Mouse (Mus musculus): ENCODE data around the gene Ripor2.
A peak's percentile ranks its signal among the peaks of the same experiment; 100 is the strongest.

- TF ChIP-seq CTCF (conservative IDR thresholded peaks at IDR 0.05; ENCODE audit: low read length) = peak; percentile 14; the same call in 1 of the 2 replicates
- TF ChIP-seq NANOG (IDR thresholded peaks at IDR 0.05; ENCODE audit: borderline replicate concordance, low read length) = no peak
- TF ChIP-seq POU5F1 (IDR thresholded peaks at IDR 0.05; ENCODE audit: borderline replicate concordance, low read length) = no peak
These were observed 3.4 kb downstream of the Ripor2 start for GRCm38 (mm10) chr13:24585369-24585768.
